Mouse (Mus musculus): ENCODE data around the gene R3hdm2. TPM values are rescaled to one million over a fixed set of nuclear protein-coding genes. Genes with fewer than 3 reads are reported as not detected.

R3hdm2 gene
- 101 and 111 TPM in 2 replicates for total RNA-seq (2023)

DNA sequence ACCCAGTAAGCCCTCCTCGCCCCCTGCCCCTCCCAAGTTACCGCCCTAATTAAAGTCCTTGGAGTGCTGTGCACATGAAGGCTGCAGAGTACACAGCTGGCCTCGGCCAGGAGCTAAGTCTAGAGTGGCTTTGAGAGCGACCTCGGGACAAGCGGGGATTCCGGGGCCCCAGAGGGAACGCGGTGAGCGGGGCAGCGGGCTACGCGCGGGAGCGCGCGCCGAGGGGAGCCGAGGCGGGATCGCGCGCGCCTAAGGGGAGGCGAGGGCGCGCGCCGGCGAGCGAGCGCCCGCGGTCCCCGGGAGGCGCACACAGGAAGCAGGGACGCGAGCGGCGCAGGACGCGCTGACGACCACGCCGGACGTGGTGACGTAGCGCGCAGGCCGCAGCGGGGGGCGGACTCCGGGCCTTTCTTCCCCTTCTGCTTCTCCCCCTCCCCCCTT, at the start of gene R3hdm2:
Gene R3hdm2 (plus strand): TSS at position 77 of the 441 bp plus-strand sequence.

DNA sequence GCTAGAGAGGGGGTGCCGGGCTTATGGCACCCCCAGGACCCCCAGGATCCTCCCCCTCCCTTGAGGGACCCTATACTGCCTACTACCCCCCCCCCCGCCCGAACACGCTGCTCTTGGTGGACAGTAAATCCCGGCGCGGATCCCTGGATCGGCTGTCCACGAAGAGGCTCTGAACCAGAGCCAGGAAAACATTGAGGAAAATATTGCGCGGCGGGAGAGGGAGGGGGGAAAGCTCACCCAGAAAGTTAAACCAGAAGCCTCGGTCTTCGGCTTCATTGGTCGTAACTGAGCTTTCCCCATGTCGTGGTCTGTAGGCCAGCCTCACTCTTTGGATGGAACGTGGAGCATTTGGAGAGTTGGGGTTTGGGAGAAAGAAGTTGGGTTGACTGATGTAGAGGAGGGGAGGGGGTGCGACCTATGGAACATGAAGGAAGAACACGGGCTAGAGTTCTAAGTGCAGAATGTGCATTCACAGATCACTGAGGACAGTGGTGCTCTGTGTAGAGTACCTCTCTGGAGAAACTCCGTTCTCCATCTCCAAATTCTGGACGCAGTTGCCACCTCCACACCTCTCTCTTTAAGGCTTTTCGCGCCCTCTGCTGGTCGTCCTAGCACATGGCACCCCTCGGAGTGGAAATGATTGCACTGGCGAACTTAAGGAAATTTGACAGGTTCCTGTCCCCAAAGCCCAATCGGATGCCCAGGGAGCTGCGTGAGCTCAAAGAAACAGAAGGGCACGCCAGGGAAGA, 38.1 kb upstream of the R3hdm2 start, which contains the start of gene Gli1:
Gene Gli1 (minus strand): TSS at position 84 of the 749 bp plus-strand sequence.

DNA sequence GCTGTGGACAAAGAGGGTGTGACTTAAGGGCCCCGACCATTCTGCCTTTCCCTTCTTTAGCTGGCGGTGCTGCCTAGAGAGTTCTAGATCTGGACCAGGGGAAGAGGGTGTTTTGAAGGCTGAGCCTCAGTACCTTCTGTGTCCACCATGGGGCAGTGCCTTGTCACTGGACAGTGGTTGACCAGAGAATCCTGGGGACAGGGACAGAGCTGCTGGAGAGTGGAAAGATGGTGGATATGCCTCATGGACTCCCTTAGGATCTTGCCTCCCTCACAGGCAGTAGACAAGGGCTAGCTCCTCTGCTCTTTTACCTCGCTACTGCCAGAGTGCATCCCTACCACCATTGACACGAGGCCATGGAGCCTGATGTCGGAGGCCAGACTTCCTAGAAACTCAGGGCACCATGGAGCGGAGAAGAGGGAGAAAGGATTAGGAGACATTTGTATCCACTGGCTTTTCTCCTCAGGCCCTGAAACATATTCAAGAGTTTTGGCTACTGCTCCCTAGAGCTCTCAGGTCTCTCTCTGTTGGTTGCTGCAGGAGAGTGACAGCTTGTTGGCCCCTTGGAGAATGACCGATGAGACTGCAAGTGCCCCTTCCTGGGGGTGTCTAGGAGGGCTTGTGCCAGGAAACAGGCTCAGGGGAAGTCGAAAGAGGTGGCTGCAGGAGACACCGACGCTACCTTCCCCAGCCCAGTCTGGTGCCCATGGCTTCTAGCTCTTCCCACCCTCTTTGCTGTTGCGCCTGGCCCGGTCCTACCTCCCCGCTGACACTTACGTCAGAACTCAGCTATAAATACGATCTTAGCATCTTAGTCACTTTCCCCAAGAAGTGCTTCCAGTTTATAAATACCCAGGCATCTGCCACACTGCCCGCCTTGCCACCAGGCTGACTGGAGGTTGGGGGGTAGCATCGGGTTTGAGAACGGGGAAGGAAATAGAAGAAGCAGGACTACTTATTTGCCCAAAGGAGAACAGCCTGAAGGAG, 25.9 kb upstream of the R3hdm2 start, which contains the start of gene Inhbe:
Gene Inhbe (minus strand): TSS at position 503 of the 987 bp plus-strand sequence.

DNA sequence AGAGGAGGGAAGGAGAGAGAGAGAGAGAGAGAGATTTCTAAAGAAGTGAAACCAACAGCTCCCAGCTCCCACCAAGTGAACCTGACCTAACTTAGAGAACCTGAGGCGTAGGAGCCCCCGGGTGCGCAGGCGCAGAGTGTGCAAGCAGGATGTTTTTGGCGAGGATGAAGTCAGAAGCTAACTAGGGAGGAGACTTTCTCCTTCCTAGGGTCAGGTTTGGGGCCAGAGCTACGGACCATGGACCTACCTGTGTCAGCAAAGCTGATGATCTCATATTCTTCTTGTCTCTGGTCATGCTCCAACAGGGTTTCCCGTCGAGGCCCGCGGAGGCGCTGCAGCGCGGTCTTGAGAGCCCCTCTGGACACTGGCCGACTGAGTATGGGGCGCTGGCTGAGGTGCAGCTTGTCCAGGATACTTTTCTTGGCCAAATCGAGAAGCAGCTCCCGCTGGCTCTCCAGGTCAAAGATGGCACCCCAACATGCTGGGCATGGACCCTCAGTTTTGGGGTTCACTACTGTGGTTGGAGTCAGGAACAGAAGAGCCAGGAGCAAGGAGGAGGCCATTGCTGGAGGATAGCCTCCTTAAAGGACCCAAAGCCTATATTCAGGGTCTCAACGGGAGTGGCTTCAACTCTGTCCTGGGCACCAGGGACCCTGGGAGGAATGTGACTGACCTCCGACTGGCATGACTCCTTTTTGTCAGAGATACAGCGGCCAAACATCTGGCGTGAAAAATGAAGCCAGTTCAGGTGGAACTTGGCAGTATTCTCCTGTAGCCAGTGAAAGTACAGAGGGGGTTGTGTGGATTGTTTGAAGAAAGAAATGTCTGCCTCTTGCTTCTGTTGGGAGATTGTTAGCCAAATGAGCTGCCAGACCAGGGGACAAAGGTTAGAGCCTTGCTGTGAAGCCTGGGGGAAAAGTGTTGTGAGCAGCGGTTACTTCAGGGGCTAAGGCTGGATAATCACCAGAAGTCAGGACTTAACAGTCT, 10.0 kb upstream of the R3hdm2 start, which contains the start of gene Inhbc:
Gene Inhbc (minus strand): TSS at position 598 of the 987 bp plus-strand sequence.

DNA sequence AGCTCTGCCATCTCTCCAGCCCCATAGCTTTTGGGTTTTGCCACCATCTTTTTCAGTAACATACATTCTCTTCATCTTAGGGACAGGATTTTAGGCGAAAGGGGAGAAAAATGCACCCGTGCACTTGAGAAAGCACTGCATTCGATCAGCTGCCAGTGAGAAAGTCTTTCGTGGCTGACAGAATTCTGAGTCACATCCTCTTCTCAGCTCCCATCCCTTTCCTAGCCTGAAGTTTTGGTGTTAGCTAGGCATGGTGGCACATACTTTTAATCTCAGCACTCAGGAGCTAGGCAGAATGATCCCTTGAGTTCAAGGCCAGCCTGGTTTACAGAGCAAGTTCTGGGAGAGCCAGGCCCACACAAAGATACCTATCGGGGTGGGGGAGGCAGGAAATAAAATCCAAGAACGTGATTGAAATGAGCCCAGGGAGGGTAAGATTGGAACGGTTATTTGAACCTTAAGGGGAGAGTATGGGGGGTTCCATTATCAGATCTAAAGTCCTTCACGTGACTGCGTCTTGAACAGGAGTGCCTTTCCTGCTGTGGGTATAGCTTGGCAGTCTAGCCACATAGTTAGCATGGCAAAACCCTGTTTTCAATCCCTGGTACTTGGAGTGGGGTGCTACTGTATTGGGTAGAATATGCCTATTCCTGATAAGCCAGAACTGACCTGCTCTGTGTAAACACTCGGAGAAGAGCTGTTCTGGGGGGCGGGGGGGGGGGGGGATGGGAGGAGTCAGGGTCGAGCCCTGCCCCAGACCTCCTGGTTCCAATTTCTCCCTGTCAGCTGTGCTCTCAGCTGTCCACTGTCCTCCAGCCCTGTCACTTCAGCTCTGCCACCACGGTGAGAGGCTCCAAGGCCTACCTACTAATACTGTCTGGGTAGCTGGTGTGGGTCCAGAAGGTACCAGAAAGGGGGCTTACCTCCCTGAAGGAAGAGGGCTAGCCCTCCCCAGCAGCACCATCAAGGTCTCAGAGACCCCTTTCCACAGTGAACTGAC, 121.1 kb downstream of the R3hdm2 start, which contains the start of gene Stac3:
Gene Stac3 (plus strand): TSS at position 793 of the 1,000 bp plus-strand sequence.

DNA sequence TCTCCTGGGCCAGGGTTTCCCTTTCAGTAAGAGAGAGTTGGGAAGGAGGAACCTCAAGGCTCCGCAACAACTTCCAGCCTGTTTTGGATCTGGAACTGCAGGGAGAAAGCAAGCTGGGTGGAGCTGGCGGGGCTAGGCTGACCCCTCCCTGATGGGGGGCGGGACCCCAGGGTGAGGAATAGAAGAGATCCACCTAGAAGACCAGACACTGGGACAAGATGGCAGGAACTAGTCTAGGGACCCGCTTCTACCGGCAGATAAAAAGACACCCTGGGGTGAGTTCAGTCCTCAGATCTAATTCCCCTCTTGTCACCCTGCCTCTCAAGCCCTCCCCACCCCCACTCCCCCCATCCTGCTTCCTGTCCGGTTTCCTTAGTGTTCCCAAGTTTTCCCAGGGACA, 134.6 kb downstream of the R3hdm2 start, which contains the start of gene Ndufa4l2:
Gene Ndufa4l2 (plus strand): TSS at position 204 of the 400 bp plus-strand sequence.

DNA sequence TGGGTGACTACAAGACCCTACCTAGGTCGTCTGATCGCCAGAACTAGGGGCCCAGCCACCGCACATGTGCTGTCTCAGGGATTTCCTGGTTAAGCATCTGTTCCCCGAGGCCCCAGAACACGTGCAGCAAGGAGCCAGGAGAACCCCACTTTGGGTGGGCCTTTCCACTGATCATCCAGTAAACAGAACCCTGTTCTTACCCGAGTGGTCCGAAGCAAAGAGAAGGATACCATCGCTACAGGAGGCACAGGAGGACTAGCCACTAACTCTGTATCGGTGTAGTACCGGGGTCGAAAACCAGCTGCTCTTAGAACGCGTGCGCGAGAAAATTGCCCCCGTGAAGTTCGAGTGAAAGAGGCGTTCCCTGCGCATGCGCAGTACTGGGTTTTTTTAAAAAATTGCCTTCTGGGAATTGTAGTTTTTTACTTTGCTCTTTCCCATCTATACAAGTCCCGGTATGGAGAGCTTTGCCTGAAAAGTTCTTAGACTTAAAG, 142.0 kb downstream of the R3hdm2 start, which contains the start of gene Shmt2:
Gene Shmt2 (minus strand): TSS at position 357 of the 494 bp plus-strand sequence.

DNA sequence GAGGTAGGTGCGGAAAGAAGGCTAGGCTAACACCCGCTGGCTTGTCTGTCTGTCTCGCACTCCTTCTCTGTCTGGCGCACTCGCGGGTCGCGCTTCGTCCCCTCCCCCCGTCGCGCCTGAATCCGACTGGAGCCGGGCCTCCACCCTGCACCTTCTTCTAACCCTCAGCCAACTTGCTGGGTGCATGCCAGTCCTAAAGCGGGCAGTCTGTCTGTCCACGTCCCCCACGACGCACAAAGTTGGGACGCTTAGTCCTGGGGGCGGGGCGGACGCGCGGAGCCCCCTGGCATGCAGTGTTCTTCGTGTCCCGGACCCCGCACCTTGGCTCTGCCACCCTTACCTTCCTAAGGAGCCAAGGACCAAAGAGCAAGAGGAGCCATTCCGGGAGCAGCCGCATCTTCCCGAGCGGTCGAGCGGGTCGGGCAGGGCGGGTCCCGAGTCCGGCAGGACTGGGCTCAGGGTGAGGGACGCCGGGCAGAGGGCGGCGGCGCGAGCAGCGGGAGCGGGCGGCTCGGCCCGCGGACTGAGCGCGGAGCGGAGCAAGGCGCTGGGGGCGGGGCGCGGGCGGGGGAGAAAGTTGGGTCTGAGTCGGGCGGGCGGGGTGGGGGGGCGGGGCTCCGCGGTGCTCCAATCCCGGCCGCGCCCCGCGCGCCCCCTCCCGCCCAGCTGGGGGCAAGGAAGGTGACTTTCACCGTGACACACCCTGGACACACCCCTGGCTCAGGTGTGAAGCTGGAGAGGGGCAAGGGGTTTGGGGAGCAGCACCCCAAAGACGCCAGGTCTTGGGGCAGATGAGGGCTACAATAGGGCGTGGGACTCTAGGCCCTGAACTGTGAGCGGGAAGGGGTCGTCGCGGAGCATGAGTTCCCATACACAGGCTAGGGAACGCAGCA, 154.2 kb downstream of the R3hdm2 start, which contains the start of gene Nxph4:
Gene Nxph4 (minus strand): TSS at position 524 of the 893 bp plus-strand sequence.

Other genes starting within 250 kb of the R3hdm2 start
- 90.5 and 91.7 TPM in 2 replicates for gene B4galnt1, start 215.1 kb upstream of the R3hdm2 start, total RNA-seq (2023)
- gene Slc26a10, start 199.7 kb upstream of the R3hdm2 start, total RNA-seq (2023), result not detected in 2 replicates
- not detected in 2 replicates for gene Arhgef25, start 190.2 kb upstream of the R3hdm2 start, total RNA-seq (2023)
- gene Dtx3, start 184.6 kb upstream of the R3hdm2 start, total RNA-seq (2023), result 13.5 and 23.8 TPM in 2 replicates
- 34.4 and 42.1 TPM in 2 replicates for gene Pip4k2c, start 168.7 kb upstream of the R3hdm2 start, total RNA-seq (2023)
- 0.07 and 0.47 TPM in 2 replicates for gene Kif5a, start 117.0 kb upstream of the R3hdm2 start, total RNA-seq (2023)
- gene Dctn2, start 114.0 kb upstream of the R3hdm2 start, total RNA-seq (2023), result 108 and 131 TPM in 2 replicates
- gene Mbd6, start 91.3 kb upstream of the R3hdm2 start, total RNA-seq (2023), result 168 and 220 TPM in 2 replicates
- 36.6 and 41.9 TPM in 2 replicates for gene Mars, start 68.5 kb upstream of the R3hdm2 start, total RNA-seq (2023)
- 251 and 319 TPM in 2 replicates for gene Arhgap9, start 58.4 kb upstream of the R3hdm2 start, total RNA-seq (2023)
- gene Gli1, start 38.4 kb upstream of the R3hdm2 start, total RNA-seq (2023), result not detected in 2 replicates
- not detected in 2 replicates for gene Inhbe, start 25.9 kb upstream of the R3hdm2 start, total RNA-seq (2023)
- gene Inhbc, start 9.9 kb upstream of the R3hdm2 start, total RNA-seq (2023), result not detected in 2 replicates
- 1.8 and 2.8 TPM in 2 replicates for gene Stac3, start 121.4 kb downstream of the R3hdm2 start, total RNA-seq (2023)
- gene Ndufa4l2, start 134.6 kb downstream of the R3hdm2 start, total RNA-seq (2023), result not detected in 2 replicates
- gene Shmt2, start 142.1 kb downstream of the R3hdm2 start, total RNA-seq (2023), result 15.5 and 16.0 TPM in 2 replicates
- not detected in 2 replicates for gene Nxph4, start 154.2 kb downstream of the R3hdm2 start, total RNA-seq (2023)
- gene Lrp1, start 240.8 kb downstream of the R3hdm2 start, total RNA-seq (2023), result 69.7 and 86.2 TPM in 2 replicates